Mouse (Mus musculus) olfactory bulb, adult 2 months (tissue): ENCODE measurements around the gene Eef1e1. TPM values are rescaled to one million over a fixed set of nuclear protein-coding genes. Genes with fewer than 3 reads are reported as not detected.

Experiments used
- H3K27ac ChIP-seq: fragments of 200-500 bp; 2 replicates; pipeline ENCODE4 v1.5.1; 2012; ENCODE audit warnings: low read depth, low read length; ENCODE audit not compliant: insufficient read depth
- H3K4me1 ChIP-seq: fragments of 200-500 bp; 2 replicates; pipeline ENCODE4 v1.6.1; 2012; ENCODE audit warnings: low read length; ENCODE audit not compliant: control insufficient read depth, insufficient read depth
- H3K4me3 ChIP-seq: fragments of 200-500 bp; 2 replicates; pipeline ENCODE4 v1.5.1; 2012; ENCODE audit warnings: mild to moderate bottlenecking, low read depth, low read length, moderate library complexity; ENCODE audit not compliant: insufficient read depth
- CTCF ChIP-seq: fragments of 200-500 bp; IDR thresholded peaks from 2 replicates; pipeline ENCODE4 v1.5.1; 2012; ENCODE audit warnings: low read depth, mild to moderate bottlenecking, low read length, moderate library complexity; ENCODE audit not compliant: insufficient read depth
- POLR2A ChIP-seq: fragments of 200-500 bp; IDR thresholded peaks from 2 replicates; pipeline ENCODE4 v1.6.1; 2012; ENCODE audit warnings: mild to moderate bottlenecking, low read depth, low read length, moderate library complexity; ENCODE audit not compliant: insufficient read depth
- WGBS: fragments of 180-500 bp; shearing (Covaris S2); methylation state at CpG from one replicate; pipeline ENCODE4 v1.1.7; 2018; 5-methylcytosine and 5-hydroxymethylcytosine counted together
- polyA plus RNA-seq: library from polyadenylated mRNA; stranded (reverse); fragments of >200 nt; gene quantifications from 2 replicates; pipeline ENCODE4 v1.2.4, GENCODE M21; 2012; ENCODE audit warnings: low replicate concordance; ENCODE audit not compliant: missing spikeins, insufficient read depth, insufficient read length

Eef1e1 gene
- polyA plus RNA-seq, 1 experiment, result not detected

DNA sequence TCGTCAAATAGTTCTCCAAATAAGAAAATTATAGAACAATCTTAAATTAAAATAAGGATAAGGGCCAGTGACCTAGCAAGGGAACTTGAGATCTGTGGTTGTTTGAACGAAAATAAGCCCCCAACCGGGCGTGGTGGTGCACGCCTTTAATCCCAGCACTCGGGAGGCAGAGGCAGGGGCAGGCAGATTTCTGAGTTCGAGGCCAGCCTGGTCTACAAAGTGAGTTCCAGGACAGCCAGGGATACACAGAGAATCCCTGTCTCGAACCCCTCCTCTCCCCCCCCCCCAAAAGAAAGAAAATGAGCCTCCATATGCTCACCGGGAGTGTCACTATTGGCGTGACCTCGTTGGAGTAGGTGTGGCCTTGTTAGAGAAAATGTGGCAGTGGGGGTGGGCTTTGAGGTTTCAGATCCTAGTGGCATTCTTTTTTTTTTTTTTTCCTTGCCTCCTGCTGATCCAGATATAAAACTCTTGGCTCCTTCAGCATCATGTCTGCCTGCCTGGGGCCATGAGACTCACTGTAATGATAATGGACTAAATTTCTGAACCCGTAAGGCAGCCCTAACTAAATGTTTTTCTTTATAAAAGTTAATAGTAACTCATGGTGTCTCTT, 772 bp upstream of the Eef1e1 start:
- Histone ChIP-seq H3K4me1 (peaks cover 2% of the 10 kb centered on the region), H3K27ac (no peak overlapping the region), H3K4me3 (no peak overlapping the region)
- TF ChIP-seq POLR2A (no peak), CTCF (no peak)
- WGBS, result 87% methylated on average over 12 of the region's 12 CpGs

GRCm38 (mm10) chr13:38657865-38658264, 993 bp downstream of the Eef1e1 start:
- TF ChIP-seq CTCF (no peak), POLR2A (no peak)
- Histone ChIP-seq H3K4me3 (peak overlapping the region; percentile 87), H3K4me1 (peaks cover 2% of the 10 kb centered on the region), H3K27ac (no peak overlapping the region)
- WGBS, result 19% methylated on average over 4 of the region's 4 CpGs

DNA sequence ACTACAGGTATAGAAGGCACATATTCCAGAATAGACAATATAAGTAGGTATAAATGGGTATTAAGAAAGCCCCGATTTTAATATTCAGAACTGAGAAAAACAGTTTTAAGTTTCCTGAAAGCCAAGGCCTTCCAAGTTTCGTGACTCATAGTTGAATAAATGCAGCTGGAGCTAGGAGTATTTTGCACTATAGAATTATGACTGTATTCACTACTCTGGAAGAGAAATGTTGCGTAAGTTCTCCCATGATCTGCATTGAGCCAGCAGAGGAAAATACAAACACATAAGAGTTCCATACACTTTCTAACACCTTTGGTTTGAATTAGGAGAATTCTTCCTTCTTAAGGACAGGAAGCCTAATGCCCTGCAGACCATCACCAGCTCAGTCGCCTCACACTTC, 8.6 kb downstream of the Eef1e1 start:
- TF ChIP-seq CTCF, result no peak
- TF ChIP-seq POLR2A, result no peak
- no peak overlapping the region for H3K4me3 ChIP-seq
- no peaks in the 10 kb centered on the region for H3K4me1 ChIP-seq
- no peak overlapping the region for H3K27ac ChIP-seq
- WGBS, result 92% methylated on average over 4 of the region's 4 CpGs

DNA sequence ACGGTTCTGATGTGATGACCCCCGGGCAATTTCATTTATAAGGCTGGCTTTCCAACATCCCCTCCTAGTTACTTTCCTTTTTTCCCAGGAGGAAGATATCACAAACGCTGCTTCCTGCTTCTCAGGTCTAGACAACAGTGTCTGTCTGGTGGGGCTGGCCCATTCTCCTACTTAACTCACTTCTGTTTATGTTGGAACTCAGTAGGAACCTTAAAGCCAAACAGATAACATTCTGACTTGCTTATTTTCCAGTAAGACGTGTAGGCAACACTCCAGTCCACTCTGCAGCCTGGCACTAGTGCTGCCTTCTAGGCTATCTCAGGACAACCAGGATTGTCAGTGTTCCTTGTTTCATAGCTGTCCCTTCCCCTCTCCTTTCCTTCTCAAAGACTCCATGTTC, 9.8 kb downstream of the Eef1e1 start:
- H3K4me3 ChIP-seq, result no peak overlapping the region
- TF ChIP-seq CTCF (no peak), POLR2A (no peak)
- 89% methylated on average over 4 of the region's 4 CpGs for WGBS
- no peak overlapping the region for H3K27ac ChIP-seq
- no peaks in the 10 kb centered on the region for H3K4me1 ChIP-seq

DNA sequence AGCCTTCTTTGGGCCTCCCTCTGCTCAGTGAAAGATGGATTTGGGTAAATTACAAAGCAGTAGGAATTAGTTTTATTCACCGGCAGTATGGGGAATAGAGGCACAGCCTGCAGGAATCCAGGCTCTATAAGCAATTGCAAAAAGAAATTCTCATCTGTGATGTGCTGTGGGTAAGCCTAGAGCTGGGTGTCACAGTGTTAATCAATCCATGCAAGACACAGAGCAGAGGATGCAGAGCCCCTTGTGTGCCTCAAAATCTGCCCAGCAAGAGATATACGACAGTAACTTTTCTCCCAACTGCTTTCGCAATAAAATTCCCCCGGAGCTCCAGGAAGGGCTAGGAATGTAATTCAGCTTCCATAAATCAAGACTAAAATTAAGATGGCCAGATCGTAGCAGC, 17.4 kb downstream of the Eef1e1 start:
- TF ChIP-seq POLR2A (no peak), CTCF (no peak)
- WGBS, result 92% methylated on average over 5 of the region's 5 CpGs
- no peak overlapping the region for H3K27ac ChIP-seq
- H3K4me3 ChIP-seq, result no peak overlapping the region
- no peaks in the 10 kb centered on the region for H3K4me1 ChIP-seq

GRCm38 (mm10) chr13:38640961-38641360, 17.9 kb downstream of the Eef1e1 start:
- TF ChIP-seq CTCF (no peak), POLR2A (no peak)
- no peaks in the 10 kb centered on the region for H3K4me1 ChIP-seq
- no peak overlapping the region for H3K4me3 ChIP-seq
- H3K27ac ChIP-seq, result no peak overlapping the region
- 86% methylated on average over 5 of the region's 5 CpGs for WGBS

DNA sequence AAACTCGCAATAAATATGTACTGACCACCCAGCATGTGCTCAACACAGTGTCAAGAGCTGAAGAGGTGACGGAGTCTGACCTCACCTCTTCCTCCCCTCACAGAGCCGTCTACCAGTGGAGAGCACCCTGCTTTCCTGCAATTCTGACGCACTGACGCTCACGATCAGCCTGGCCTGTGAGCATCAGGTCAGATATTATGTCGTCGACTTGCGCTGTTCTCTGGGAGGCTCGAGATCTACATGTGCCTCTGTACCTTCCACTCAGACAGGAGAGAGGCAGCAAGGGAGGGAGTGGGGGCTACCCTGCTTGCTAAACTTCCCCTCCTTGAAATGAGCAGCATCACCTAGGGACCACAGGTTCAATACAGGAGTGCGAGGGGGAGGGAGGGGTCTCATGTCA, 20.2 kb downstream of the Eef1e1 start:
- Histone ChIP-seq H3K27ac (no peak overlapping the region), H3K4me1 (no peaks in the 10 kb centered on the region), H3K4me3 (no peak overlapping the region)
- TF ChIP-seq CTCF (no peak), POLR2A (no peak)
- 80% methylated on average over 11 of the region's 11 CpGs for WGBS

DNA sequence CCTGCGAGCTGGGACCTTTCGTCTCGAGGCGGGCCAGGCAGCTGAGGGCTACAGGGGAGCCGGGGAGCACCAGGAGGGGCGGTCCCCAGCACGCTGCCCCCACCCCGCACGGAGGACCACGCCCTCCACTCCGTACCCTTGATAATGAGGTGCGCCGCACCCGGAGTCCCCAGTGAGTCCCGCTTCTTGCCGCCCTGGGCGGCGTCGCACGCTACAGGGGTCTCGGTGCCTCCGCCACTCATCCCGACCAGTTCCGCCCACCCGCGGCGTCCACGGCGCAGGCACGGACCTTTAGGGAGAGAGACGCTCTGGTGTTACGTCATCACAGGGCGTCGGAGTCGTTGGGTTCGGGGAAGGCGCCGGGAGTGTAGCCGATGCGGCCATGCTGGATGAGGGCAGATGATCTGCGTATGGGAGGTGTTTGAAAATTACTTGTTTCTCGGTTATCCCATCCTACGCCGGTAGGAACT, 24.0 kb downstream of the Eef1e1 start, which contains the start of gene Bloc1s5:
Bloc1s5 (minus strand) TSS at position 310 of the 470 bp plus-strand sequence.
- Histone ChIP-seq H3K4me1 (no peaks in the 10 kb centered on the region), H3K4me3 (peak within 1 kb of the TSS; percentile 97), H3K27ac (peak within 1 kb of the TSS; percentile 66)
- WGBS, result under 1% methylated on average over 44 of the region's 44 CpGs
- TF ChIP-seq POLR2A (peak; percentile 60; the same call in 1 of the 2 replicates), CTCF (no peak)

GRCm38 (mm10) chr13:38634256-38634799, 24.5 kb downstream of the Eef1e1 start:
- TF ChIP-seq POLR2A (no peak), CTCF (no peak)
- Histone ChIP-seq H3K4me3 (peak overlapping the region; percentile 97), H3K4me1 (no peaks in the 10 kb centered on the region), H3K27ac (peak overlapping the region; percentile 66)
- under 1% methylated on average over 19 of the region's 19 CpGs for WGBS
